Mouse (Mus musculus) layer of hippocampus, adult 11-12 months (tissue): ENCODE measurements around the gene Leprot.

Experiments
- DNase-seq: peaks from one replicate; pipeline ENCODE4 v3.0.0; 2022; ENCODE audit warnings: low spot score

Leprot gene

GRCm38 (mm10) chr4:101664766-101665165 lies 17.2 kb downstream of the Leprot start:
- DNase-seq, result no peak

GRCm38 (mm10) chr4:101669161-101669560 lies 21.6 kb downstream of the Leprot start:
- no peak for DNase-seq

GRCm38 (mm10) chr4:101669811-101670210 lies 22.3 kb downstream of the Leprot start:
- no peak for DNase-seq

GRCm38 (mm10) chr4:101674790-101675189 lies 27.3 kb downstream of the Leprot start:
- DNase-seq, result no peak

- DNase-seq, result no peak
Measured at GRCm38 (mm10) chr4:101675726-101676125, 28.2 kb downstream of the Leprot start.

- DNase-seq, result no peak
Measured at GRCm38 (mm10) chr4:101682620-101683019, 35.1 kb downstream of the Leprot start.

- DNase-seq, result no peak
Measured at GRCm38 (mm10) chr4:101683086-101683485, 35.6 kb downstream of the Leprot start.

GRCm38 (mm10) chr4:101684821-101685220 lies 37.3 kb downstream of the Leprot start:
- DNase-seq, result no peak

GRCm38 (mm10) chr4:101686227-101686810 lies 38.8 kb downstream of the Leprot start:
- no peak for DNase-seq

GRCm38 (mm10) chr4:101689241-101689640 lies 41.7 kb downstream of the Leprot start:
- no peak for DNase-seq

GRCm38 (mm10) chr4:101689645-101690044 lies 42.1 kb downstream of the Leprot start:
- no peak for DNase-seq

GRCm38 (mm10) chr4:101692892-101693291 lies 45.4 kb downstream of the Leprot start:
- DNase-seq, result peak; percentile 41

- DNase-seq, result no peak
Measured at GRCm38 (mm10) chr4:101694529-101694928, 47.0 kb downstream of the Leprot start.

GRCm38 (mm10) chr4:101697236-101697635 lies 49.7 kb downstream of the Leprot start:
- DNase-seq, result no peak

GRCm38 (mm10) chr4:101699423-101699822 lies 51.9 kb downstream of the Leprot start:
- DNase-seq, result no peak

- DNase-seq, result no peak
Measured at GRCm38 (mm10) chr4:101700892-101701640, 53.5 kb downstream of the Leprot start.

GRCm38 (mm10) chr4:101705325-101705724 lies 57.8 kb downstream of the Leprot start:
- no peak for DNase-seq

- DNase-seq, result no peak
Measured at GRCm38 (mm10) chr4:101707234-101707633, 59.7 kb downstream of the Leprot start.

GRCm38 (mm10) chr4:101707953-101708352 lies 60.4 kb downstream of the Leprot start:
- DNase-seq, result no peak
